Mouse (Mus musculus): Measurements from ENCODE around the gene Cd52. TPM values are rescaled to one million over a fixed set of nuclear protein-coding genes. Genes with fewer than 3 reads are reported as not detected.

Cd52 gene
- total and polyA plus RNA-seq, 2 experiments from 2014 or later = 0.66 to 2.7 TPM

DNA sequence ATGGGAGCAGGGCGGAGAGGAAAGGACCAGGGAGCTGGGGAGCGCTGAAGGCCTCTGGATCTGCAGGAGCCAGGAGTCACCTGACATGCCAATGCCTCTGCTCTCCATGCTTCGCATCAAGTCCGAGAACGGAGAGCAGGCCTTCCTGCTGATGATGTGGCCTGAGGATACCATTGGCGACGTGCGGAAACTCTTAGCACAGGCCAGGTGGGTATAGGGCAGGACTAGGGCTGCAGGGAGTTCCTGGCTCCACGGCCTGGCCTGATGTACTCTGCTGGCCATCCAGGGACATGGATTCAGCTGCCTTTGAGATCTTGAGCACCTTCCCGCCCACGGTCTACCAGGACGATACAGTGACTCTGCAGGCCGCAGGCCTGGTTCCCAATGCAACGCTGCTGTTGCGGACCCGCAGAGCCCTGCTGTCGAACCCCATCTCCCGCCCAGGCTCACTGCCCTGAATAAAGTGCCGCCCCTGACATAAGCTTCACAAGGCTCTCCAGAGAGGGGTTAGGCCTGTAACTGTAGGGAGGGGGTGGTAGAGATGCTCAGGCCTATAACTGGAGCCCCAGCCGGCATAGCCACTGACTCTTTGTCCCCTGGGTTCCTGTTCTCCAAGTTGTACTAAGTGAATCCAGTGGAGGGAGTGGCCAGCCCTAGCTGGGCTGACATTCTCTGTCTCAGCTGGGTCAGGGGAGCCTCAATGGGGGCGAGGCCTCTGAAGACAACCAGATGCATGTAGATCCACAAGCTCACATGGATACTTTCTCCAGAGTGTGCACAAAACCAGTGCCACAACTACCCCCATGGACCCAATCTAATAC lies 31.6 kb upstream of the Cd52 start:
- Histone ChIP-seq H3K9ac (replicated peaks; ENCODE audit: low read length, poor library complexity, severe bottlenecking) (0 out of 2 replicates have a peak overlapping the region, but pooled peaks have one; percentile 24), H3K4me1 (ENCODE audit: insufficient read depth, low read length) (peaks cover 13% of the 10 kb centered on the region; the same call in 1 of the 2 replicates), H3K27ac (ENCODE audit: low read depth, low read length) (no peak overlapping the region), H3K4me3 (ENCODE audit: low read depth, low read length) (no peak overlapping the region), H3K36me3 (ENCODE audit: insufficient read depth, low read length) (peaks cover 9% of the 10 kb centered on the region), H3K27me3 (ENCODE audit: insufficient read depth, low read length) (no peaks in the 10 kb centered on the region), H3K4me2 (ENCODE audit: low read depth, low read length, poor library complexity, severe bottlenecking) (no peak overlapping the region), H3K9me3 (ENCODE audit: low read length) (no peaks in the 10 kb centered on the region)
- no peak for TF ChIP-seq CTCF (IDR thresholded peaks at IDR 0.05)
- ATAC-seq (ENCODE audit: low FRiP score) (no peak), DNase-seq (ENCODE audit: low spot score) (no peak)
- WGBS = 91% methylated on average over 21 of the region's 21 CpGs

DNA sequence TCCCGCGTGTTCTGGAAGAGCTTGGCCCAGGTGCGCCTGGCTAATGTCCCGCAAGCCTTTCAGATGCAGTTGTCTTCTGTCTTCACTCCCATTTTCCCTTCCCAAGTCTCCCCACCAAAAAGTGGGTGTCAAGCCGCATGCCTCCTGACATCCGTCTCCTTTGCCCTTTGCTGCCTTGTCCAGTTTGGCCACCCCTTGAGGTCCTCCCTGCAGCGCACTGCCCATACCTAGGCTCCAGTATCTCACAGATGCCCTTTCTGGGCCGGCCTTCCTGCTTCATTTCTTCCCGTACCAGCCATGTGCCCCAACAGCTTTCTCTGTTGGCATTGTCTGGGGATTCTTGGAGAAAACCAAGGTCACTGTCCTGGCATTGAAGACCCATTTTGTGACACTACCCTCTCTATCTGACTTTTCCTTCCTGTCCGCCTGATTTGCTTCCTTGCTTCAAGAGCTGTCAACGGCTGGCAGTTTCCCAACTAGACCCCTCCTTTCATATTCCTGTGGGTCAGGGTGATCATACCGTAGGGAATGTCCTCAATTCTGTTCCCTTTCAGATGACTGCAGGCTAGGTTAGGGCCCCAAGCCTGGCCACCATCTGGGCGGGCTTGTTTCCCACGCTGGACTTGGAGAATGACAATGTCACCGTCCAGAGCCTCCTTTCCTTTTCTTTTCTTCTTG lies 30.6 kb upstream of the Cd52 start:
- WGBS = 93% methylated on average over 15 of the region's 15 CpGs
- peaks cover 13% of the 10 kb centered on the region; the same call in 1 of the 2 replicates for H3K4me1 ChIP-seq (ENCODE audit: insufficient read depth, low read length)
- no peaks in the 10 kb centered on the region for H3K9me3 ChIP-seq (ENCODE audit: low read length)
- no peak overlapping the region for H3K9ac ChIP-seq (replicated peaks; ENCODE audit: low read length, poor library complexity, severe bottlenecking)
- H3K36me3 ChIP-seq (ENCODE audit: insufficient read depth, low read length) = peaks cover 6% of the 10 kb centered on the region
- no peak for TF ChIP-seq CTCF (IDR thresholded peaks at IDR 0.05)
- DNase-seq (ENCODE audit: low spot score) = no peak
- no peaks in the 10 kb centered on the region for H3K27me3 ChIP-seq (ENCODE audit: insufficient read depth, low read length)
- H3K27ac ChIP-seq (ENCODE audit: low read depth, low read length) = no peak overlapping the region
- H3K4me2 ChIP-seq (ENCODE audit: low read depth, low read length, poor library complexity, severe bottlenecking) = no peak overlapping the region
- H3K4me3 ChIP-seq (ENCODE audit: low read depth, low read length) = no peak overlapping the region
- ATAC-seq (ENCODE audit: low FRiP score) = no peak

DNA sequence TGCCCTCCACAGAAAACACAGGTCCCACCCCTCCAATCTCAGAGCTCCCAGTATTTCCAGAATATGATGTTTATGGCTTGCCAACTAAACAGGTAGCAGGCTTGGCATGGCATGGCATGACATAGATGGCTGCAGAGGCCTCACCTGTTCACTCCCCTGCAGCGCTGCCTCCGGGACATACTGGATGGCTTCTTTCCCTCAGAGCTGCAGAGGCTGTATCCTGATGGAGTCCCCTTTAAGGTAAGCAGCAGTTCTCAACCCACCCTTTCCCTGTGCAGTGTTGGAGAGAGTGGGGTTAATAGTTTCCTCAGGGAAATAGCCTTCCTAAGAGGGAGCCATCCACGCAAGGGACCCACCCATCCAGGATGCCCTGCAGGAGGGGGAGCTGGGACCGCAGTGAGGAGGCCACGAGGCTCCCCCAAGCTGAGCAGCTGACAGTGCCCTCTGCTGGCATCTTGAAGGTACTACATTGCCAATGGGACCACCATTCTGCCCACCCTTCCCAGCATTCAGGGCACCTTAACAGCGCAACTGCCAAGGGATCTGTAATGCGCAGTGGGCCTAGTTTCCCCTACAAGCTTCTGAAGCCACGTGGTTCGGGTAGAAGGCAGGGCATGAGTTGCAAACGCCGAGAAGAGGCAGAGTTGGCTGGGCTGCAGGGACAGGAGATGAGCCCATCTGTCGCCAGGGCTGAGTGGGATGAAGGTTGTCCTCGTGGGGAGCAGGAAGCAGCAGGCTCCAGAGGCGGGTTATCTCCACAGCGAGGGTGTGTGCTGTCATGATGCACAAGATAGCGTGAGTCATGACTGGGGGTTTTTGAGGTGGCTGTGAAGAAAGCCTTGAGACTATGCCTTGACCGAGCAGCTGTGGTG lies 29.0 kb upstream of the Cd52 start:
- no peak overlapping the region for H3K4me2 ChIP-seq (ENCODE audit: low read depth, low read length, poor library complexity, severe bottlenecking)
- ATAC-seq (ENCODE audit: low FRiP score) = no peak

DNA sequence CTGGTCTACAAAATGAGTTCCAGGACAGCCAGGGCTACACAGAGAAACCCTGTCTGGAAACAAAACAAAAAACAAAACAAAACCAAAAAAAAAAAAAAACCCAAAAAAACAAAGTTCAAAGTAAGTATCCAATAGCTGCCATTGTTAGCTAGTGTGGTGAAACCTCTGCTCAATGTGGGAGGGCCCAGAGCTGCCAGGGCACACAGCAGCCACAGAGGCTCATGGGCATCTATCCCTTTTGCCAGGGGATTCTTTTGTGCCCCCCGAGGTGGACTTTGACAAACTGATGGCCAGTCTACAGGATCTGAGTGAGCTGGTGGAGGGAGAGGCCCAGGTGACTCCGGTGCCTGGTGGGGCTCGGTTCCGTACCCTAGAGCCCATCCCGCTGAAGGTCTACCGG lies 28.3 kb upstream of the Cd52 start:
- DNase-seq (ENCODE audit: low spot score) = no peak
- no peaks in the 10 kb centered on the region for H3K27me3 ChIP-seq (ENCODE audit: insufficient read depth, low read length)
- H3K9me3 ChIP-seq (ENCODE audit: low read length) = no peaks in the 10 kb centered on the region
- WGBS = 97% methylated on average over 6 of the region's 6 CpGs
- no peak overlapping the region for H3K4me2 ChIP-seq (ENCODE audit: low read depth, low read length, poor library complexity, severe bottlenecking)
- TF ChIP-seq CTCF (IDR thresholded peaks at IDR 0.05) = no peak
- ATAC-seq (ENCODE audit: low FRiP score) = no peak
- peaks cover 9% of the 10 kb centered on the region; the same call in 1 of the 2 replicates for H3K4me1 ChIP-seq (ENCODE audit: insufficient read depth, low read length)
- H3K4me3 ChIP-seq (ENCODE audit: low read depth, low read length) = no peak overlapping the region
- no peak overlapping the region for H3K27ac ChIP-seq (ENCODE audit: low read depth, low read length)
- H3K36me3 ChIP-seq (ENCODE audit: insufficient read depth, low read length) = 0 out of 2 replicates have a peak, but pooled peaks cover 2% of the 10 kb centered on the region
- H3K9ac ChIP-seq (replicated peaks; ENCODE audit: low read length, poor library complexity, severe bottlenecking) = no peak overlapping the region

More for the DNA sequence above, 29.0 kb upstream of the Cd52 start:
- H3K27me3 ChIP-seq (ENCODE audit: insufficient read depth, low read length) = no peaks in the 10 kb centered on the region
- TF ChIP-seq CTCF (IDR thresholded peaks at IDR 0.05) = peak; percentile 92
- DNase-seq (ENCODE audit: low spot score) = peak; percentile 61
- peaks cover 11% of the 10 kb centered on the region; the same call in 1 of the 2 replicates for H3K4me1 ChIP-seq (ENCODE audit: insufficient read depth, low read length)
- H3K36me3 ChIP-seq (ENCODE audit: insufficient read depth, low read length) = 0 out of 2 replicates have a peak, but pooled peaks cover 2% of the 10 kb centered on the region
- H3K9ac ChIP-seq (replicated peaks; ENCODE audit: low read length, poor library complexity, severe bottlenecking) = no peak overlapping the region
- 26% methylated on average over 17 of the region's 17 CpGs for WGBS
- H3K9me3 ChIP-seq (ENCODE audit: low read length) = no peaks in the 10 kb centered on the region
- no peak overlapping the region for H3K27ac ChIP-seq (ENCODE audit: low read depth, low read length)
- H3K4me3 ChIP-seq (ENCODE audit: low read depth, low read length) = no peak overlapping the region

DNA sequence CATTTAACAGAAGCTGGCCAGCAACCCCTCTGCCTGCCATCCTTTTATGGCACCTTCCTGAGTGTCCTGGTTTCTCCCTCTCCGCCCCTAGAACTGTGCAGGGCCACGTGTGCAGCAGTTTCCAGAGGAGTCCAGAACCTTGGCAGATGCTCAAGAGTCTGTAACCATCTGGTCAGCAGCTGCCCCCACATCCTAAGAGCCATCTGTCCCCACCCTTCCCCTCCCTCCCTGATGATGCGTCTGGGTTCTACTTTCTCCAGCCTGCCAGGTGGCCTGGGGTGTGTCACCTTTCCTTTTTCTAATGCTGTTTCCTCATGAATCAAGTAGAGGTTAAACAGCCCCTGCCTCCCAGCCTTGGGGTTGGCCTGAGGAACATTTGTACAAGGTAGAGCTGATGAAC lies 27.4 kb upstream of the Cd52 start:
- Histone ChIP-seq H3K9me3 (ENCODE audit: low read length) (no peaks in the 10 kb centered on the region), H3K4me1 (ENCODE audit: insufficient read depth, low read length) (peaks cover 2% of the 10 kb centered on the region; the same call in 1 of the 2 replicates), H3K27ac (ENCODE audit: low read depth, low read length) (no peak overlapping the region), H3K4me3 (ENCODE audit: low read depth, low read length) (no peak overlapping the region), H3K27me3 (ENCODE audit: insufficient read depth, low read length) (no peaks in the 10 kb centered on the region), H3K36me3 (ENCODE audit: insufficient read depth, low read length) (0 out of 2 replicates have a peak, but pooled peaks cover 2% of the 10 kb centered on the region), H3K9ac (replicated peaks; ENCODE audit: low read length, poor library complexity, severe bottlenecking) (no peak overlapping the region), H3K4me2 (ENCODE audit: low read depth, low read length, poor library complexity, severe bottlenecking) (no peak overlapping the region)
- ATAC-seq (ENCODE audit: low FRiP score) = no peak
- TF ChIP-seq CTCF (IDR thresholded peaks at IDR 0.05) = no peak
- WGBS = 60% methylated on average over 3 of the region's 3 CpGs
- DNase-seq (ENCODE audit: low spot score) = no peak
